Mouse (Mus musculus) intestine, postnatal 0 days (tissue): ENCODE data around the gene 4930415O20Rik. TPM values are rescaled to one million over a fixed set of nuclear protein-coding genes. Genes with fewer than 3 reads are reported as not detected.

Source experiments
- ATAC-seq: fragments of 200-750 bp; cut with Nextera tagmentation; 2 replicates; pipeline ENCODE4 v1.8.0; 2017; ENCODE audit warnings: mild to moderate bottlenecking, moderate TSS enrichment, moderate library complexity
- H3K27ac ChIP-seq: fragments of 300-500 bp; sonication (generic); 2 replicates; pipeline ENCODE4 v1.5.1; 2014; ENCODE audit warnings: mild to moderate bottlenecking, low read depth, low read length, moderate library complexity
- H3K27me3 ChIP-seq: fragments of 300-500 bp; sonication (generic); replicated peaks from 2 replicates; pipeline ENCODE4 v1.6.1; 2014; ENCODE audit warnings: low read length, mixed read lengths; ENCODE audit not compliant: control insufficient read depth, insufficient read depth
- H3K36me3 ChIP-seq: fragments of 300-500 bp; sonication (generic); 2 replicates; pipeline ENCODE4 v1.6.1; 2014; ENCODE audit warnings: mild to moderate bottlenecking, moderate library complexity; ENCODE audit not compliant: control insufficient read depth, insufficient read depth
- H3K4me1 ChIP-seq: fragments of 300-500 bp; sonication (generic); replicated peaks from 2 replicates; pipeline ENCODE4 v1.6.1; 2014; ENCODE audit warnings: antibody characterized with exemption, low read length, mixed read lengths; ENCODE audit not compliant: control insufficient read depth, insufficient read depth
- H3K4me2 ChIP-seq: fragments of 300-500 bp; sonication (generic); replicated peaks from 2 replicates; pipeline ENCODE4 v1.6.1; 2014; ENCODE audit warnings: low read depth, mild to moderate bottlenecking, moderate library complexity
- H3K4me3 ChIP-seq: fragments of 300-500 bp; sonication (generic); 2 replicates; pipeline ENCODE4 v1.5.1; 2014; ENCODE audit warnings: low read depth, low read length
- H3K9ac ChIP-seq: fragments of 300-500 bp; sonication (generic); 2 replicates; pipeline ENCODE4 v1.6.1; 2014; ENCODE audit warnings: mild to moderate bottlenecking, low read depth, low read length
- H3K9me3 ChIP-seq: fragments of 300-500 bp; sonication (generic); 2 replicates; pipeline ENCODE4 v1.6.1; 2016; ENCODE audit warnings: mixed run types; ENCODE audit not compliant: control insufficient read depth
- CTCF ChIP-seq: sonication (generic); IDR thresholded peaks from 2 replicates; pipeline ENCODE4 v1.5.1; 2016; ENCODE audit warnings: low read depth, mild to moderate bottlenecking, control low read depth, antibody characterized with exemption, moderate library complexity
- WGBS: fragments of 180-500 bp; shearing (Covaris S2); extraction: QIAGEN DNeasy Blood & Tissue Kit; methylation state at CpG from one replicate; pipeline ENCODE4 v1.1.7; 2014; 5-methylcytosine and 5-hydroxymethylcytosine counted together
- polyA plus RNA-seq: library from polyadenylated mRNA; unstranded; fragments of >200 nt; fragmentation: Nextera tagmentation; extraction: Ambion mirVana; gene quantifications from 2 replicates; pipeline ENCODE4 v1.2.1, GENCODE M21; 2015

4930415O20Rik gene
- polyA plus RNA-seq, 1 experiment from 2014 or later = not detected

- no peak overlapping the region for H3K4me2 ChIP-seq
- H3K27me3 ChIP-seq = no peaks in the 10 kb centered on the region
- H3K27ac ChIP-seq = peak overlapping the region; percentile 78
- no peak overlapping the region for H3K4me3 ChIP-seq
- H3K36me3 ChIP-seq = no peaks in the 10 kb centered on the region
- no peak for ATAC-seq
- TF ChIP-seq CTCF = no peak
- H3K4me1 ChIP-seq = no peaks in the 10 kb centered on the region
- no peak overlapping the region for H3K9ac ChIP-seq
- WGBS = 29% methylated on average over 9 of the region's 9 CpGs
- no peaks in the 10 kb centered on the region for H3K9me3 ChIP-seq
Observed at GRCm38 (mm10) chr15:98614551-98614950, 43.7 kb downstream of the 4930415O20Rik start.

- Histone ChIP-seq H3K36me3 (no peaks in the 10 kb centered on the region), H3K4me3 (no peak overlapping the region), H3K9me3 (no peaks in the 10 kb centered on the region), H3K27me3 (no peaks in the 10 kb centered on the region), H3K27ac (peak overlapping the region; percentile 78), H3K9ac (no peak overlapping the region), H3K4me1 (no peaks in the 10 kb centered on the region), H3K4me2 (peak overlapping the region; percentile 22)
- peak; percentile 65 for ATAC-seq
- TF ChIP-seq CTCF = peak; percentile 37
- WGBS = 31% methylated on average over 6 of the region's 6 CpGs
Observed at GRCm38 (mm10) chr15:98614971-98615370, 44.2 kb downstream of the 4930415O20Rik start.

GRCm38 (mm10) chr15:98615751-98616150 lies 44.9 kb downstream of the 4930415O20Rik start:
- 62% methylated on average over 6 of the region's 6 CpGs for WGBS

GRCm38 (mm10) chr15:98616362-98617175 lies 45.8 kb downstream of the 4930415O20Rik start:
- H3K4me3 ChIP-seq = peak overlapping the region; percentile 7; the same call in 1 of the 2 replicates
- H3K36me3 ChIP-seq = no peaks in the 10 kb centered on the region
- peak overlapping the region; percentile 78 for H3K27ac ChIP-seq
- 0 out of 2 replicates have a peak overlapping the region, but pooled peaks have one; percentile 22 for H3K9ac ChIP-seq
- no peaks in the 10 kb centered on the region for H3K9me3 ChIP-seq
- WGBS = 28% methylated on average over 20 of the region's 20 CpGs
- peak; percentile 91 for ATAC-seq
- H3K4me2 ChIP-seq = peak overlapping the region; percentile 35
- no peaks in the 10 kb centered on the region for H3K27me3 ChIP-seq
- no peaks in the 10 kb centered on the region for H3K4me1 ChIP-seq
- no peak for TF ChIP-seq CTCF

More at GRCm38 (mm10) chr15:98615751-98616150, 44.9 kb downstream of the 4930415O20Rik start:
- Histone ChIP-seq H3K4me2 (peak overlapping the region; percentile 35), H3K4me1 (no peaks in the 10 kb centered on the region), H3K36me3 (no peaks in the 10 kb centered on the region), H3K9ac (no peak overlapping the region), H3K27me3 (no peaks in the 10 kb centered on the region), H3K27ac (peak overlapping the region; percentile 78; the same call in 1 of the 2 replicates), H3K9me3 (no peaks in the 10 kb centered on the region), H3K4me3 (no peak overlapping the region)
- no peak for TF ChIP-seq CTCF
- ATAC-seq = no peak

- Histone ChIP-seq H3K4me2 (peak overlapping the region; percentile 35), H3K4me3 (no peak overlapping the region; the same call in 1 of the 2 replicates), H3K4me1 (no peaks in the 10 kb centered on the region), H3K27me3 (no peaks in the 10 kb centered on the region), H3K27ac (peak overlapping the region; percentile 78), H3K36me3 (no peaks in the 10 kb centered on the region), H3K9ac (no peak overlapping the region), H3K9me3 (no peaks in the 10 kb centered on the region)
- peak; percentile 87 for TF ChIP-seq CTCF
- peak; percentile 23 for ATAC-seq
- WGBS = under 1% methylated on average over 12 of the region's 12 CpGs
Observed at GRCm38 (mm10) chr15:98617176-98617537, 46.4 kb downstream of the 4930415O20Rik start.

GRCm38 (mm10) chr15:98622199-98622598 lies 51.4 kb downstream of the 4930415O20Rik start:
- Histone ChIP-seq H3K36me3 (no peaks in the 10 kb centered on the region), H3K4me2 (no peak overlapping the region), H3K27me3 (no peaks in the 10 kb centered on the region), H3K27ac (no peak overlapping the region), H3K9ac (no peak overlapping the region), H3K4me3 (no peak overlapping the region), H3K4me1 (no peaks in the 10 kb centered on the region), H3K9me3 (no peaks in the 10 kb centered on the region)
- no peak for ATAC-seq
- TF ChIP-seq CTCF = no peak
- 19% methylated on average over 7 of the region's 7 CpGs for WGBS
